Mouse (Mus musculus) CH12.LX (cell line): ENCODE data around the gene Sdsl. TPM values are rescaled to one million over a fixed set of nuclear protein-coding genes. Genes with fewer than 3 reads are reported as not detected.

ENCODE experiments used
- DNase-seq: peaks from one replicate; pipeline ENCODE4 v3.0.0-alpha.2; 2013; ENCODE audit errors: extremely low read depth
- H3K27ac ChIP-seq: 2 replicates; pipeline ENCODE4 v1.5.1; 2012; ENCODE audit warnings: low read depth, mild to moderate bottlenecking, control low read depth, moderate library complexity; ENCODE audit not compliant: insufficient read depth
- H3K27me3 ChIP-seq: replicated peaks from 2 replicates; pipeline ENCODE3; 2012; ENCODE audit warnings: inconsistent platforms
- H3K36me3 ChIP-seq, 2 experiments: replicated peaks in 1 of 2; 2 replicates each; pipeline versions ENCODE3 to v1.6.1; 2012; ENCODE audit warnings: inconsistent platforms in 1 of 2, low read length in 1 of 2, mild to moderate bottlenecking in 1 of 2, mixed read lengths in 1 of 2, moderate library complexity in 1 of 2; ENCODE audit not compliant: control insufficient read depth in 1 of 2, insufficient read depth in 1 of 2
- H3K4me1 ChIP-seq, 2 experiments: 2 replicates each; pipeline ENCODE4 v1.6.1; 2012; ENCODE audit warnings: inconsistent platforms in 1 of 2, moderate library complexity in 1 of 2; ENCODE audit not compliant: insufficient read depth in 2 of 2, control insufficient read depth in 1 of 2
- H3K4me2 ChIP-seq: 2 replicates; pipeline ENCODE4 v1.6.1; 2012; ENCODE audit warnings: low read depth, mild to moderate bottlenecking, control low read depth; ENCODE audit not compliant: poor library complexity, insufficient read depth, severe bottlenecking
- H3K4me3 ChIP-seq, 3 experiments: fragments of 150-350 bp in 1 of 3; sonication (generic) in 1 of 3; replicated peaks in 1 of 3; 2 replicates each; pipeline versions ENCODE3 to v1.5.1; 2011 to 2012; ENCODE audit warnings: low read depth in 2 of 3, low read length in 2 of 3, mild to moderate bottlenecking in 2 of 3, moderate library complexity in 2 of 3, control low read depth in 1 of 3, improper control_type of control experiment in 1 of 3, inconsistent platforms in 1 of 3, mixed read lengths in 1 of 3; ENCODE audit not compliant: poor library complexity in 1 of 3
- H3K79me2 ChIP-seq: replicated peaks from 2 replicates; pipeline ENCODE4 v1.6.1; 2012; ENCODE audit warnings: mild to moderate bottlenecking, moderate library complexity; ENCODE audit not compliant: control insufficient read depth, poor library complexity, insufficient read depth, severe bottlenecking; ENCODE audit errors: extremely low read depth
- H3K9ac ChIP-seq: 2 replicates; pipeline ENCODE4 v1.6.1; 2012; ENCODE audit warnings: low read depth, mild to moderate bottlenecking, control low read depth, moderate library complexity; ENCODE audit not compliant: insufficient read depth
- H3K9me3 ChIP-seq: replicated peaks from 2 replicates; pipeline ENCODE3; 2012; ENCODE audit warnings: low read length, inconsistent platforms, mixed read lengths
- BHLHE40 ChIP-seq: IDR thresholded peaks from 2 replicates; pipeline ENCODE4 v1.6.1; 2011; ENCODE audit warnings: mild to moderate bottlenecking, low read depth, low read length, improper control_type of control experiment
- CHD2 ChIP-seq: IDR thresholded peaks from 2 replicates; pipeline ENCODE4 v1.6.1; 2011; ENCODE audit warnings: low read length, improper control_type of control experiment
- CTCF ChIP-seq, 2 experiments: IDR thresholded peaks in 1 of 2; conservative IDR thresholded peaks in 1 of 2; 2 replicates each; pipeline ENCODE4 v1.5.1; 2011 to 2012; ENCODE audit warnings: low read depth in 2 of 2, low read length in 2 of 2, improper control_type of control experiment in 1 of 2, inconsistent platforms in 1 of 2, mild to moderate bottlenecking in 1 of 2, moderate library complexity in 1 of 2
- E2F4 ChIP-seq: IDR thresholded peaks from 2 replicates; pipeline ENCODE4 v1.6.1; 2011; ENCODE audit warnings: low read depth, low read length, improper control_type of control experiment; ENCODE audit not compliant: insufficient replicate concordance
- EP300 ChIP-seq: IDR thresholded peaks from 2 replicates; pipeline ENCODE4 v1.6.1; 2011; ENCODE audit warnings: low read length, improper control_type of control experiment
- ETS1 ChIP-seq: conservative IDR thresholded peaks from 2 replicates; pipeline ENCODE4 v1.6.1; 2012; ENCODE audit warnings: low read depth, mild to moderate bottlenecking, inconsistent platforms, low read length, improper control_type of control experiment, moderate library complexity
- GABPA ChIP-seq: IDR thresholded peaks from 2 replicates; pipeline ENCODE4 v1.6.1; 2012; ENCODE audit warnings: low read depth, low read length, improper control_type of control experiment, inconsistent platforms; ENCODE audit not compliant: insufficient replicate concordance
- HCFC1 ChIP-seq: IDR thresholded peaks from 2 replicates; pipeline ENCODE4 v1.6.1; 2012; ENCODE audit warnings: low read depth, mild to moderate bottlenecking, inconsistent platforms, low read length, improper control_type of control experiment
- JUN ChIP-seq: IDR thresholded peaks from 2 replicates; pipeline ENCODE4 v1.6.1; 2011; ENCODE audit warnings: low read depth, mild to moderate bottlenecking, low read length, improper control_type of control experiment, moderate library complexity; ENCODE audit not compliant: insufficient read depth
- KAT2A ChIP-seq: IDR thresholded peaks from 2 replicates; pipeline ENCODE4 v1.6.1; 2012; ENCODE audit warnings: low read length, improper control_type of control experiment, inconsistent platforms; ENCODE audit not compliant: insufficient replicate concordance
- MAFK ChIP-seq: IDR thresholded peaks from 2 replicates; pipeline ENCODE4 v1.6.1; 2011; ENCODE audit warnings: low read length, improper control_type of control experiment; ENCODE audit not compliant: insufficient replicate concordance
- MAX ChIP-seq: IDR thresholded peaks from 2 replicates; pipeline ENCODE4 v1.6.1; 2011; ENCODE audit warnings: low read length, improper control_type of control experiment
- MAZ ChIP-seq: IDR thresholded peaks from 2 replicates; pipeline ENCODE4 v1.6.1; 2012; ENCODE audit warnings: low read depth, mild to moderate bottlenecking, inconsistent platforms, low read length, improper control_type of control experiment, moderate library complexity
- MEF2A ChIP-seq: IDR thresholded peaks from 2 replicates; pipeline ENCODE4 v1.6.1; 2014; ENCODE audit warnings: low read depth, mild to moderate bottlenecking, inconsistent platforms, low read length, improper control_type of control experiment, borderline replicate concordance
- MXI1 ChIP-seq: IDR thresholded peaks from 2 replicates; pipeline ENCODE4 v1.6.1; 2011; ENCODE audit warnings: mild to moderate bottlenecking, low read depth, low read length, improper control_type of control experiment
- NRF1 ChIP-seq: IDR thresholded peaks from 2 replicates; pipeline ENCODE4 v1.6.1; 2014; ENCODE audit warnings: low read depth, mild to moderate bottlenecking, inconsistent platforms, low read length, improper control_type of control experiment, moderate library complexity
- PAX5 ChIP-seq: IDR thresholded peaks from 2 replicates; pipeline ENCODE4 v1.6.1; 2012; ENCODE audit warnings: low read length, inconsistent platforms, mixed read lengths
- POLR2A ChIP-seq: IDR thresholded peaks from 2 replicates; pipeline ENCODE4 v1.6.1; 2011; ENCODE audit warnings: low read depth, mild to moderate bottlenecking, improper control_type of control experiment, low read length
- POLR2AphosphoS2 ChIP-seq: IDR thresholded peaks from 2 replicates; pipeline ENCODE4 v1.6.1; 2011; ENCODE audit warnings: low read depth, low read length, improper control_type of control experiment
- RAD21 ChIP-seq: IDR thresholded peaks from 2 replicates; pipeline ENCODE4 v1.6.1; 2011; ENCODE audit warnings: low read depth, mild to moderate bottlenecking, low read length, improper control_type of control experiment, moderate library complexity
- SIN3A ChIP-seq: IDR thresholded peaks from 2 replicates; pipeline ENCODE4 v1.6.1; 2012; ENCODE audit warnings: low read length, improper control_type of control experiment, inconsistent platforms
- SMC3 ChIP-seq: IDR thresholded peaks from 2 replicates; pipeline ENCODE4 v1.6.1; 2011; ENCODE audit warnings: low read depth, low read length, improper control_type of control experiment
- TBP ChIP-seq: conservative IDR thresholded peaks from 2 replicates; pipeline ENCODE4 v1.6.1; 2011; ENCODE audit warnings: low read depth, low read length, improper control_type of control experiment
- TCF12 ChIP-seq: IDR thresholded peaks from 2 replicates; pipeline ENCODE4 v1.6.1; 2014; ENCODE audit warnings: low read depth, mild to moderate bottlenecking, inconsistent platforms, low read length, improper control_type of control experiment
- UBTF ChIP-seq: IDR thresholded peaks from 2 replicates; pipeline ENCODE4 v1.6.1; 2012; ENCODE audit warnings: low read depth, mild to moderate bottlenecking, inconsistent platforms, low read length, improper control_type of control experiment, moderate library complexity
- USF1 ChIP-seq: IDR thresholded peaks from 2 replicates; pipeline ENCODE4 v1.6.1; 2014; ENCODE audit warnings: low read depth, mild to moderate bottlenecking, inconsistent platforms, low read length, improper control_type of control experiment
- USF2 ChIP-seq: conservative IDR thresholded peaks from 2 replicates; pipeline ENCODE4 v1.6.1; 2011; ENCODE audit warnings: low read depth, low read length, improper control_type of control experiment
- ZC3H11A ChIP-seq: IDR thresholded peaks from 2 replicates; pipeline ENCODE4 v1.6.1; 2012; ENCODE audit warnings: low read depth, mild to moderate bottlenecking, inconsistent platforms, low read length, improper control_type of control experiment
- ZKSCAN1 ChIP-seq: IDR thresholded peaks from 2 replicates; pipeline ENCODE4 v1.6.1; 2012; ENCODE audit warnings: low read depth, inconsistent platforms, low read length, improper control_type of control experiment, borderline replicate concordance
- ZMIZ1 ChIP-seq: IDR thresholded peaks from 2 replicates; pipeline ENCODE4 v1.6.1; 2012; ENCODE audit warnings: low read depth, mild to moderate bottlenecking, inconsistent platforms, low read length, improper control_type of control experiment
- ZNF384 ChIP-seq: IDR thresholded peaks from 2 replicates; pipeline ENCODE4 v1.6.1; 2012; ENCODE audit warnings: low read depth, low read length, improper control_type of control experiment, inconsistent platforms
- dilution Hi-C: fragments of 300-500 bp; cut with MboI; formaldehyde crosslinking; loops from 2 replicates; pipeline ENCODE4 v1.14.3; 2020; ENCODE audit warnings: low sequenced_read_pairs; ENCODE audit not compliant: extremely low pct_unique_long_range_greater_than_20kb, extremely low pct_ligation_motif_present
- in situ Hi-C: fragments of 300-500 bp; cut with MboI; formaldehyde crosslinking; loops from 3 replicates; pipeline ENCODE4 v1.14.3; 2019; ENCODE audit warnings: low sequenced_read_pairs, low pct_ligation_motif_present, low pct_unique_long_range_greater_than_20kb, mixed read lengths
- polyA plus RNA-seq: library from polyadenylated mRNA; unstranded; fragments of >175 nt; gene quantifications from 2 replicates; pipeline ENCODE4 v1.2.1, GENCODE M21; 2012; ENCODE audit warnings: low read depth; ENCODE audit not compliant: insufficient read length
- total RNA-seq, 2 experiments: library from RNA; depleted of rRNA; stranded (reverse); fragments of 300-350 nt in 1 of 2; fragments of >200 nt in 1 of 2; gene quantifications; 2 replicates each; pipeline ENCODE4 v1.2.3; 2012 to 2014

The Sdsl gene
- total and polyA plus RNA-seq, 3 experiments, result 0.37 to 4.0 TPM; not detected in 1

DNA sequence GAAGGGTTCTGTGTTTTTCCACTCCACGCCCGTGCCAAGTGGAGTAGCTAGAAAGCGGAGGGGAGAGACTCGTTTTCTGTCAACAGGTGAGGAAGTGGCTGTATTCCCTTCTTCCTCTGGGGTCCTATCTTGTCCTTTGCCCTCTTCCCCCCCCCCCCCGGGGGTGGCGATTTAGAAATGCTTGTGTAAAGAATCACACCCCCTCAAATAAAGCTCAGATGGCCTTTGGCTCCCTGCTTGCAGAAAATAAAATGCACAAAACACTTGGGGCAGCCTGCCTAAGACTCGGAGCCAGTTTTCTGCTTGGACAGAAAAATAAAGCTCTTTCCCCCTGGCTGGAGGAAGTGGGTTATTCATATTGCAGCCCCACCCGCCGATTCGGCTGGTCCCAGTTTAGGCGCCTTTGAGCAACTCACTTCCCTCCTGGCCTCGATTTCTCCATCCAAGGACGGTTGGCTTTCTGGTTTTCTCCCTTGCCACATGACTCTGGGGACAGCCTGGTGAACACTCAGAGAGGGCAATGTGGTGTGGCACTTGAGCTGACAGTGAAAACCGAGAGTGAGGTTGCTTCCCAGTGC, 39.1 kb upstream of the Sdsl start:
- H3K27ac ChIP-seq, result no peak overlapping the region
- TF ChIP-seq MEF2A, result no peak
- peaks cover 5% of the 10 kb centered on the region for H3K27me3 ChIP-seq
- dilution Hi-C loops, result no loop called here
- no peak for DNase-seq
- peaks cover 0 to 16% of the 10 kb centered on the region in 2 experiments for H3K36me3 ChIP-seq
- peaks cover 5% of the 10 kb centered on the region for H3K9me3 ChIP-seq
- H3K79me2 ChIP-seq, result no peaks in the 10 kb centered on the region
- peaks cover 15 to 64% of the 10 kb centered on the region in 2 experiments for H3K4me1 ChIP-seq
- H3K4me3 ChIP-seq, result peak overlapping the region; percentile 66 to 73 (median 72)
- H3K9ac ChIP-seq, result peak overlapping the region; percentile 51
- peak overlapping the region; percentile 84 for H3K4me2 ChIP-seq
- in situ Hi-C loops, result loop anchor here (25.0 kb wide), 1 partner anchor 201 kb away; the partner anchor contains the start of gene Dtx1

- dilution Hi-C loops, result no loop called here
- peaks cover 9 to 61% of the 10 kb centered on the region in 2 experiments for H3K4me1 ChIP-seq
- peaks cover 8% of the 10 kb centered on the region for H3K27me3 ChIP-seq
- peaks cover 5% of the 10 kb centered on the region for H3K9me3 ChIP-seq
- H3K4me3 ChIP-seq, result peak within 1 kb of the TSS; percentile 66 to 73 (median 72)
- in situ Hi-C loops, result loop anchor here (25.0 kb wide), 1 partner anchor 201 kb away; the partner anchor contains the start of gene Dtx1
- H3K79me2 ChIP-seq, result no peaks in the 10 kb centered on the region
- no peak within 1 kb of the TSS for H3K27ac ChIP-seq
- H3K4me2 ChIP-seq, result peak within 1 kb of the TSS; percentile 84
- H3K9ac ChIP-seq, result peak within 1 kb of the TSS; percentile 51
- DNase-seq, result peak; percentile 91
- peaks cover 0 to 16% of the 10 kb centered on the region in 2 experiments for H3K36me3 ChIP-seq
- TF ChIP-seq MAZ, result peak; percentile 69
- TF ChIP-seq SIN3A, result 0 out of 2 replicates have a peak, but pooled peaks have one; percentile 31
- TF ChIP-seq SMC3, result no peak
- TF ChIP-seq ZC3H11A, result no peak
- TF ChIP-seq TBP, result no peak
- TF ChIP-seq MAX, result no peak
- TF ChIP-seq E2F4, result no peak
- TF ChIP-seq JUN, result no peak
- TF ChIP-seq POLR2AphosphoS2, result no peak
- no peak for TF ChIP-seq RAD21
- no peak for TF ChIP-seq ETS1
- TF ChIP-seq UBTF, result no peak
- no peak; the same call in 1 of the 2 replicates for TF ChIP-seq MEF2A
- no peak for TF ChIP-seq CTCF (conservative IDR thresholded peaks at IDR 0.05 in 1 of 2, IDR thresholded peaks at IDR 0.05 in 1 of 2; ENCODE audit: low read depth in 2 of 2, low read length in 2 of 2)
- TF ChIP-seq KAT2A, result no peak
- no peak for TF ChIP-seq USF2
- TF ChIP-seq PAX5, result no peak
- TF ChIP-seq NRF1, result no peak
- TF ChIP-seq MXI1, result no peak
- peak; percentile 49 for TF ChIP-seq HCFC1
- peak; percentile 71 for TF ChIP-seq POLR2A
- no peak for TF ChIP-seq MAFK
- no peak for TF ChIP-seq EP300
- TF ChIP-seq ZKSCAN1, result no peak
- TF ChIP-seq GABPA, result no peak
- TF ChIP-seq TCF12, result peak; percentile 36; the same call in 1 of the 2 replicates
- no peak for TF ChIP-seq ZMIZ1
- no peak; the same call in 1 of the 2 replicates for TF ChIP-seq USF1
- TF ChIP-seq ZNF384, result peak; percentile 28; the same call in 1 of the 2 replicates
- 0 out of 2 replicates have a peak, but pooled peaks have one; percentile 15 for TF ChIP-seq BHLHE40
- peak; percentile 64 for TF ChIP-seq CHD2
Measured at GRCm38 (mm10) chr5:120510982-120511642, 38.5 kb upstream of the Sdsl start, which contains the start of gene Slc8b1. Gene Slc8b1 (plus strand): TSS chr5:120511168.
